Mouse (Mus musculus) small intestine, adult 2 months (tissue): ENCODE results near the gene Itsn1. TPM values are rescaled to one million over a fixed set of nuclear protein-coding genes. Genes with fewer than 3 reads are reported as not detected.
A peak's percentile ranks its signal among the peaks of the same experiment; 100 is the strongest.

ENCODE experiments used
- H3K27ac ChIP-seq: fragments of 200-500 bp; 2 replicates; pipeline ENCODE4 v1.5.1; 2012; ENCODE audit warnings: low read depth, low read length, control low read depth, inconsistent platforms; ENCODE audit not compliant: insufficient read depth
- H3K27me3 ChIP-seq: fragments of 200-500 bp; 2 replicates; pipeline ENCODE4 v1.6.1; 2012; ENCODE audit warnings: mild to moderate bottlenecking, moderate library complexity, low read length, inconsistent platforms; ENCODE audit not compliant: control insufficient read depth, insufficient read depth
- H3K36me3 ChIP-seq: fragments of 200-500 bp; 2 replicates; pipeline ENCODE4 v1.6.1; 2012; ENCODE audit warnings: mild to moderate bottlenecking, low read length, control low read depth, inconsistent platforms; ENCODE audit not compliant: control insufficient read depth, insufficient read depth
- H3K4me1 ChIP-seq: fragments of 200-500 bp; 2 replicates; pipeline ENCODE4 v1.6.1; 2012; ENCODE audit warnings: low read length, inconsistent platforms, mixed read lengths; ENCODE audit not compliant: control insufficient read depth, insufficient read depth, insufficient read length
- H3K4me3 ChIP-seq: fragments of 200-500 bp; 2 replicates; pipeline ENCODE4 v1.5.1; 2012; ENCODE audit warnings: low read depth, mild to moderate bottlenecking, control low read depth, inconsistent platforms, low read length, moderate library complexity
- CTCF ChIP-seq: fragments of 200-500 bp; IDR thresholded peaks from 2 replicates; pipeline ENCODE4 v1.5.1; 2012; ENCODE audit warnings: low read depth, mild to moderate bottlenecking, control low read depth, inconsistent platforms, low read length, moderate library complexity, mixed read lengths; ENCODE audit not compliant: insufficient replicate concordance, insufficient read length; ENCODE audit errors: extremely low read depth
- POLR2A ChIP-seq: fragments of 200-500 bp; IDR thresholded peaks from 2 replicates; pipeline ENCODE4 v1.6.1; 2012; ENCODE audit warnings: low read depth, mild to moderate bottlenecking, control low read depth, inconsistent platforms, low read length, moderate library complexity
- WGBS: fragments of 180-500 bp; shearing (Covaris S2); methylation state at CpG from one replicate; pipeline ENCODE4 v1.1.7; 2018; 5-methylcytosine and 5-hydroxymethylcytosine counted together
- polyA plus RNA-seq: library from polyadenylated mRNA; depleted of rRNA; stranded (reverse); fragments of >200 nt; gene quantifications from 2 replicates; pipeline ENCODE4 v1.2.3, GENCODE M21; 2012

Gene Itsn1
- polyA plus RNA-seq, 1 experiment = 15.6 TPM

- Histone ChIP-seq H3K4me1 (no peaks in the 10 kb centered on the region), H3K27me3 (no peaks in the 10 kb centered on the region), H3K36me3 (peaks cover 22% of the 10 kb centered on the region), H3K27ac (no peak overlapping the region), H3K4me3 (no peak overlapping the region)
- 40% methylated on average over 14 of the region's 14 CpGs for WGBS
- TF ChIP-seq POLR2A (no peak), CTCF (peak; percentile 92; the same call in 1 of the 2 replicates)
Observed at GRCm38 (mm10) chr16:91694455-91695084, 34.5 kb upstream of the Itsn1 start.

DNA sequence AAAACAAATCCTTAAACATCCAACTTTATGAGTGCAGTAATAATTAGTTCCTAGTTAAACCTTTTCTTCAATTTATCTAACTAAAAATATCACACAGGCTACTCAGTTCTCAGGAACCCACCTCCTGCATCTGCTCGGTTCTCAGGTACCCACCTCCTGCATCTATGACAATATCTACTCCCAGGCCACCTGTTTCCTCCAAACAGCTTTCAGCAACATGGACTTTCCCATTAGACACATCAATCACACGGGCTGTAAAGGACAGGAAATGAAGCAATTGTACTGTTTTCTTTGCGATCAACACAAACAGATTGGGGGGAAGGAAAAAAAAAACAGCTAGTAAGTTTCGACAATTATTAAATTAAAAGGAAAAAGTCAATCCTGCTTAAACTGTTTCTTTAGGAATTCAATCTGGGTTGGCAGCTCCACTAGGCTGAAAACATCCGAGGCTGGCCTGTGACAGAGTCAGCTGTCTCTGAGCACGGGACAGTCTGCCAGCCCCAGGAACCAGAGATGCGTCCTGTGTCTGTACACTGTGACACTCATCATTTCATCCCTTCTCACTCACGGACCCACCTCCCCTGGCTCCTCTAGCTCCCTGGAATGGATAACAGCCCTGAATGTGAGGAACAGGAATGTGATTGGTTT is 33.8 kb upstream of the Itsn1 start:
- Histone ChIP-seq H3K4me1 (no peaks in the 10 kb centered on the region), H3K27me3 (no peaks in the 10 kb centered on the region), H3K36me3 (peaks cover 23% of the 10 kb centered on the region), H3K4me3 (no peak overlapping the region), H3K27ac (no peak overlapping the region)
- TF ChIP-seq CTCF = no peak
- TF ChIP-seq POLR2A = no peak
- WGBS = 63% methylated on average over 8 of the region's 8 CpGs

DNA sequence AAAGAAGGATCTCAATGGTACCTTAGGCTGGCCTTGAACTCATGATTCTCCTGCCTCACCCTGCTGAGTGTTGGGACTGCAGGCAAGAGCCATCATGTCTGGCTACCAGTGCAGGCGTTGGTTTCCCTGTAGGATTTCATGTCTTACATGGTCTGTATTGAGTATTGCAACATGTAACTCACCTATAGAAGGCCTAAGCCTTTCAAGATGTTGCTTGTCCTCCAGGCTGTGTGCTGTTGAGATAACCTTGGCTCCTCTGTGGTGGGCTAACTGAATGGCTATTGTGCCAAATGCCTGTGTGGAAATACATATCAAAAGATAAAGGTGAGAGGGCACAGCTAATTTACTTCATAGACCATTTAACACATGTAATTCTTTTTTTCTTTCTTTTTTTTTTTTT is 30.1 kb upstream of the Itsn1 start:
- 90% methylated on average over 1 of the region's 1 CpGs for WGBS

DNA sequence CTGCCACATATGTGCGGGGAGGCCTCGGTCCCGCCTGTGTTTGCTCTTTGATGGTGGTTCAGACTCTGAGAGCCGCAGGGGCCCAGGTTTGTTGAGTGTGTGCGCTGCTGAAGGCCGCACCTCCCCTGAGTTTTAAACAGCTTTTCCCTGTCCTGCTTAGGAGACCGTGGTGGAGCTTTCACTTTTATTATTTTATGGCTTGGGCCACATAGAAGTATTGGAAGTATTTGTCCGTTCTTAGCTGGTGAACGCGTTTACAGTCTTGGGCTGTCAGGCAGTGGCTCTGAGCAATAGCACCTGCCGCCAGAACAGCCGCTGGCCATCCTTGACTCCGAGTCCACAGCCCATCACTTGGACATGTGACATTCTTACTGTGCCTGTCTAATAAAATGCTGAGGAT is 27.2 kb upstream of the Itsn1 start:
- peak overlapping the region; percentile 87 for H3K27ac ChIP-seq
- H3K4me3 ChIP-seq = peak overlapping the region; percentile 2; the same call in 1 of the 2 replicates
- H3K27me3 ChIP-seq = no peaks in the 10 kb centered on the region
- no peak for TF ChIP-seq POLR2A
- peaks cover 13% of the 10 kb centered on the region; the same call in 1 of the 2 replicates for H3K4me1 ChIP-seq
- 21% methylated on average over 13 of the region's 13 CpGs for WGBS
- peaks cover 31% of the 10 kb centered on the region for H3K36me3 ChIP-seq

More for the DNA sequence above, 30.1 kb upstream of the Itsn1 start:
- Histone ChIP-seq H3K27me3 (no peaks in the 10 kb centered on the region), H3K36me3 (peaks cover 21% of the 10 kb centered on the region), H3K4me1 (peaks cover 13% of the 10 kb centered on the region; the same call in 1 of the 2 replicates), H3K27ac (no peak overlapping the region), H3K4me3 (no peak overlapping the region)
- TF ChIP-seq POLR2A = no peak

- TF ChIP-seq POLR2A (no peak), CTCF (no peak)
- WGBS = 31% methylated on average over 3 of the region's 3 CpGs
- Histone ChIP-seq H3K4me1 (peaks cover 13% of the 10 kb centered on the region; the same call in 1 of the 2 replicates), H3K27me3 (no peaks in the 10 kb centered on the region), H3K4me3 (no peak overlapping the region), H3K27ac (peak overlapping the region; percentile 87), H3K36me3 (peaks cover 25% of the 10 kb centered on the region)
Observed at GRCm38 (mm10) chr16:91702771-91703188, 26.3 kb upstream of the Itsn1 start.

GRCm38 (mm10) chr16:91704603-91705340 is 24.3 kb upstream of the Itsn1 start:
- Histone ChIP-seq H3K27me3 (no peaks in the 10 kb centered on the region), H3K4me3 (no peak overlapping the region), H3K4me1 (peaks cover 13% of the 10 kb centered on the region; the same call in 1 of the 2 replicates), H3K27ac (no peak overlapping the region), H3K36me3 (peaks cover 18% of the 10 kb centered on the region)
- TF ChIP-seq POLR2A (no peak), CTCF (no peak)
- WGBS = 91% methylated on average over 14 of the region's 14 CpGs

- H3K27me3 ChIP-seq = no peaks in the 10 kb centered on the region
- H3K27ac ChIP-seq = peak overlapping the region; percentile 67
- H3K4me1 ChIP-seq = peaks cover 3% of the 10 kb centered on the region; the same call in 1 of the 2 replicates
- peaks cover 26% of the 10 kb centered on the region for H3K36me3 ChIP-seq
- no peak for TF ChIP-seq POLR2A
- WGBS = 49% methylated on average over 7 of the region's 7 CpGs
- H3K4me3 ChIP-seq = no peak overlapping the region
Observed at GRCm38 (mm10) chr16:91710241-91710640, 18.8 kb upstream of the Itsn1 start.
